Mouse (Mus musculus): ENCODE results near the gene Usp47. TPM values are rescaled to one million over a fixed set of nuclear protein-coding genes. Genes with fewer than 3 reads are reported as not detected.

Usp47 gene
- polyA plus RNA-seq, 1 experiment from 2014 or later = 23.7 TPM

DNA sequence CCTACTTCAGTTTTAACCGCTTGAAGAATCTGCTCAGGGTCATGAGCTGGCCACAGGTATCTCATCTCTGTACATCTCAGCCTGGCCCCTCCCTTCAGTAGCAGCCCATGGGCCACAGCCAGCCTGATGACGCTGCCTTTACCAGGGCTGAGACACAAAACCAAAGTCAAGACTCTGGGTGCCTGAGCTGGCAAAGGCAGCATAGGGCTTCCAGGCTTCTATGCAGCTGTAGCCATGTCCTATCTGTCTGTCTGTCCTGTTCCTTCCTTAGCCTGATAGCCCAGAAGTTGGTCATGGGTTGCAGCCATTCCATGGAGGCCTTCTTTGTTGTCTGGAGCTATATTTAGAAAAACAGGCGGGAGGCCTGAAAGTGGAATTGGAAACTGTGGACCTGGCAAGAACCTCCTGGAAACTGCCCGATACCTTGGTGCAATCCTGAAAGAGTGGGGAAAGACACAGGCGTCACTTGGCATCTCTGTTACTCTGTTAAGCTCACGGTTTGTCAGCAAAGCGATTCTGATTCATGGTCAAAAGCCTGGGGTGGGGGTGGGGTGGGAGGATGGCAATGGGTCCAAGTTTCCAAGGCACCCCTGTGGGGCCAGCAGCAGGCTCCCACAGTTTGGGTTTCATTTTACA is 102.4 kb downstream of the Usp47 start:
- Histone ChIP-seq H3K27me3 (ENCODE audit: control insufficient read depth, insufficient read depth, low read length) (no peaks in the 10 kb centered on the region), H3K4me2 (replicated peaks; ENCODE audit: low read depth) (no peak overlapping the region), H3K9me3 (ENCODE audit: control insufficient read depth, low read length) (no peaks in the 10 kb centered on the region), H3K36me3 (ENCODE audit: control insufficient read depth, insufficient read depth, low read length) (no peaks in the 10 kb centered on the region), H3K4me1 (replicated peaks; ENCODE audit: control insufficient read depth, insufficient read depth) (no peaks in the 10 kb centered on the region), H3K4me3 (ENCODE audit: low read depth, low read length) (no peak overlapping the region), H3K9ac (ENCODE audit: low read length) (no peak overlapping the region), H3K27ac (replicated peaks) (no peak overlapping the region)
- ATAC-seq (ENCODE audit: low FRiP score, low TSS enrichment) = no peak
- DNase-seq (ENCODE audit: low spot score) = no peak
- TF ChIP-seq EP300 (optimal IDR thresholded peaks at IDR 0.05) = no peak
- 69% methylated on average over 7 of the region's 7 CpGs for WGBS

- H3K4me3 ChIP-seq (ENCODE audit: low read depth, low read length) = no peak overlapping the region
- no peak for DNase-seq (ENCODE audit: low spot score)
- H3K9me3 ChIP-seq (ENCODE audit: control insufficient read depth, low read length) = no peaks in the 10 kb centered on the region
- H3K4me1 ChIP-seq (replicated peaks; ENCODE audit: control insufficient read depth, insufficient read depth) = no peaks in the 10 kb centered on the region
- no peaks in the 10 kb centered on the region for H3K36me3 ChIP-seq (ENCODE audit: control insufficient read depth, insufficient read depth, low read length)
- WGBS = 48% methylated on average over 5 of the region's 5 CpGs
- no peak overlapping the region for H3K4me2 ChIP-seq (replicated peaks; ENCODE audit: low read depth)
- no peak overlapping the region for H3K9ac ChIP-seq (ENCODE audit: low read length)
- H3K27ac ChIP-seq (replicated peaks) = no peak overlapping the region
- no peaks in the 10 kb centered on the region for H3K27me3 ChIP-seq (ENCODE audit: control insufficient read depth, insufficient read depth, low read length)
- TF ChIP-seq CTCF (IDR thresholded peaks at IDR 0.05; ENCODE audit: low read depth) = no peak
- ATAC-seq (ENCODE audit: low FRiP score, low TSS enrichment) = no peak
Observed at GRCm38 (mm10) chr7:112127085-112127637, 103.9 kb downstream of the Usp47 start.

DNA sequence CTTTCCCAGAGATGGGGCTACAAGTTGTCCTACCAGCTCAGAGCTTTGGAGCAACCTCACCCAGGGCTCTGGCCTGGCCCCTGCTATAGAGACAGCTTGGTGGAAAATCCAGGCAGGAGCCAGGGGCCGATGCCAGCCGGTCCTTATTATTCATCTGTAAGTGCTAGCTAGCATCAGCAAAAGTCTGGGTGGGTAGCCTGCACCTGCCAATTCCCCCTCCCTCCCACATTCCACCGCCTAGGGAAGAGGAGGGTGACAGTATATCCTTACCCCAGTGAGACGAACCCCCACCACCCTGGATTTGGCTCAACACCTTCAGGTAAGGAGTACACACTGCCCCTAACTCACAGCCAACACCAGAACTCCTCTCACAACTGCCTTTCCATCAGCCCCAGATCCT is 104.7 kb downstream of the Usp47 start:
- Histone ChIP-seq H3K36me3 (ENCODE audit: control insufficient read depth, insufficient read depth, low read length) (no peaks in the 10 kb centered on the region), H3K9me3 (ENCODE audit: control insufficient read depth, low read length) (no peaks in the 10 kb centered on the region), H3K4me3 (ENCODE audit: low read depth, low read length) (no peak overlapping the region), H3K4me1 (replicated peaks; ENCODE audit: control insufficient read depth, insufficient read depth) (no peaks in the 10 kb centered on the region), H3K4me2 (replicated peaks; ENCODE audit: low read depth) (no peak overlapping the region), H3K27ac (replicated peaks) (peak overlapping the region; percentile 63; the same call in 1 of the 2 replicates), H3K9ac (ENCODE audit: low read length) (no peak overlapping the region), H3K27me3 (ENCODE audit: control insufficient read depth, insufficient read depth, low read length) (no peaks in the 10 kb centered on the region)
- 75% methylated on average over 4 of the region's 4 CpGs for WGBS
- DNase-seq (ENCODE audit: low spot score) (no peak), ATAC-seq (ENCODE audit: low FRiP score, low TSS enrichment) (no peak)
- TF ChIP-seq CTCF (IDR thresholded peaks at IDR 0.05; ENCODE audit: low read depth) (no peak), EP300 (optimal IDR thresholded peaks at IDR 0.05) (no peak)

DNA sequence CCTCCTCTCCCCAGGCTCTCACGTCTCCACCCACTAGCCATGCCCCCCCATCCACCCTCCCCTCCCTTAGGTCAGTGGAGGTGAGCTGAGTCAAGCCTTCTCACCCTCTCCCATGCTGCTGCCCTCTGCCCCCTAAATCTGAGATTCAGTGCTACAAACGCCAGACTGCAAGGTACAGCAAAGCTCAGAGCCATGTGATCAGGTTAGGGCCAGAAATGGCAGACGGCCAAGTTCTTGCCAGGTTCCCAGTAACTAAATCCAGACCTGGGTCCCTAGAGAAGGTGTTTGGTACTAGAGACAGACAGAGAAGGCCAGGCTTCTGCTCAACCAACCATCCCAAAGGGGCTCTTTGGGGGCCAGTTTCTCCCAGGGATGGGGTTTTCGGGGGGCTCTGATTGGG is 105.5 kb downstream of the Usp47 start:
- H3K27ac ChIP-seq (replicated peaks) = no peak overlapping the region
- WGBS = 58% methylated on average over 4 of the region's 4 CpGs
- ATAC-seq (ENCODE audit: low FRiP score, low TSS enrichment) = no peak

DNA sequence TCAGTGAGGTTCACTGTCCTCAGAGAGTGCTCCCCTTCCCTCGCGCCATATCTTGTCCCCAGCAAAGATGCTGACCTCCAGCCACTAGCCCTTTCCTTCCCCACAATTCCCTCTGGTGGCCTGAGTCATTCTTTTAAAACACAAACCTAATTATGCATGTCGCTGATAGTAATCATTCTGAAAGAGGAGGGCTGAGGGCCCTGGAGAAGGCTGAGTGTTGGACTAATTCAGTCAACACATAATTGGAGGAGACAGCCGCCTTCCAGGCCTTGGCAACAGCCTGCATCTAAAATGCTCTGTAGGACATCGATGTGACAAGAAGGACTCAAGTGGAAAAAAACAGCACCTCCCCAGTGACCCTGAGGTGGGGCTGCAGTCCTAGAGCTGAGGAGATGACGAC is 106.5 kb downstream of the Usp47 start:
- ATAC-seq (ENCODE audit: low FRiP score, low TSS enrichment) (no peak), DNase-seq (ENCODE audit: low spot score) (no peak)
- Histone ChIP-seq H3K27ac (replicated peaks) (no peak overlapping the region), H3K9me3 (ENCODE audit: control insufficient read depth, low read length) (no peaks in the 10 kb centered on the region), H3K36me3 (ENCODE audit: control insufficient read depth, insufficient read depth, low read length) (no peaks in the 10 kb centered on the region), H3K4me2 (replicated peaks; ENCODE audit: low read depth) (no peak overlapping the region), H3K9ac (ENCODE audit: low read length) (no peak overlapping the region), H3K4me3 (ENCODE audit: low read depth, low read length) (no peak overlapping the region), H3K4me1 (replicated peaks; ENCODE audit: control insufficient read depth, insufficient read depth) (no peaks in the 10 kb centered on the region), H3K27me3 (ENCODE audit: control insufficient read depth, insufficient read depth, low read length) (no peaks in the 10 kb centered on the region)
- TF ChIP-seq EP300 (optimal IDR thresholded peaks at IDR 0.05) (no peak), CTCF (IDR thresholded peaks at IDR 0.05; ENCODE audit: low read depth) (no peak)
- 85% methylated on average over 6 of the region's 6 CpGs for WGBS

More for the DNA sequence above, 105.5 kb downstream of the Usp47 start:
- Histone ChIP-seq H3K27me3 (ENCODE audit: control insufficient read depth, insufficient read depth, low read length) (no peaks in the 10 kb centered on the region), H3K4me1 (replicated peaks; ENCODE audit: control insufficient read depth, insufficient read depth) (no peaks in the 10 kb centered on the region), H3K36me3 (ENCODE audit: control insufficient read depth, insufficient read depth, low read length) (no peaks in the 10 kb centered on the region), H3K4me3 (ENCODE audit: low read depth, low read length) (no peak overlapping the region), H3K9me3 (ENCODE audit: control insufficient read depth, low read length) (no peaks in the 10 kb centered on the region), H3K9ac (ENCODE audit: low read length) (no peak overlapping the region), H3K4me2 (replicated peaks; ENCODE audit: low read depth) (no peak overlapping the region)
- DNase-seq (ENCODE audit: low spot score) = peak; percentile 46
- TF ChIP-seq CTCF (IDR thresholded peaks at IDR 0.05; ENCODE audit: low read depth) = no peak
- no peak for TF ChIP-seq EP300 (optimal IDR thresholded peaks at IDR 0.05)

GRCm38 (mm10) chr7:112130660-112131059 is 107.4 kb downstream of the Usp47 start:
- ATAC-seq (ENCODE audit: low FRiP score, low TSS enrichment) (no peak), DNase-seq (ENCODE audit: low spot score) (no peak)
- H3K4me1 ChIP-seq (replicated peaks; ENCODE audit: control insufficient read depth, insufficient read depth) = no peaks in the 10 kb centered on the region
- no peak overlapping the region for H3K27ac ChIP-seq (replicated peaks)
- no peaks in the 10 kb centered on the region for H3K9me3 ChIP-seq (ENCODE audit: control insufficient read depth, low read length)
- H3K36me3 ChIP-seq (ENCODE audit: control insufficient read depth, insufficient read depth, low read length) = no peaks in the 10 kb centered on the region
- H3K27me3 ChIP-seq (ENCODE audit: control insufficient read depth, insufficient read depth, low read length) = no peaks in the 10 kb centered on the region
- WGBS = 99% methylated on average over 3 of the region's 3 CpGs
- TF ChIP-seq CTCF (IDR thresholded peaks at IDR 0.05; ENCODE audit: low read depth) (no peak), EP300 (optimal IDR thresholded peaks at IDR 0.05) (no peak)
- no peak overlapping the region for H3K9ac ChIP-seq (ENCODE audit: low read length)
- H3K4me3 ChIP-seq (ENCODE audit: low read depth, low read length) = no peak overlapping the region
- H3K4me2 ChIP-seq (replicated peaks; ENCODE audit: low read depth) = no peak overlapping the region

All from stomach, postnatal 0 days (tissue).